Mouse (Mus musculus) thymus, adult 2 months (tissue): ENCODE data around the gene March8. TPM values are rescaled to one million over a fixed set of nuclear protein-coding genes. Genes with fewer than 3 reads are reported as not detected.

ENCODE experiments used
- DNase-seq: peaks from one replicate; pipeline ENCODE4 v3.0.0; 2021
- H3K27ac ChIP-seq: fragments of 200-500 bp; 2 replicates; pipeline ENCODE4 v1.5.1; 2012; ENCODE audit warnings: low read length, control low read depth; ENCODE audit not compliant: control insufficient read depth, insufficient read depth
- H3K27me3 ChIP-seq: fragments of 200-500 bp; 2 replicates; pipeline ENCODE4 v1.6.1; 2012; ENCODE audit warnings: mild to moderate bottlenecking, low read length, moderate library complexity, mixed read lengths; ENCODE audit not compliant: control insufficient read depth, insufficient read depth
- H3K36me3 ChIP-seq: fragments of 200-500 bp; 2 replicates; pipeline ENCODE4 v1.6.1; 2012; ENCODE audit warnings: mild to moderate bottlenecking, low read length, moderate library complexity; ENCODE audit not compliant: control insufficient read depth, insufficient read depth
- H3K4me1 ChIP-seq: fragments of 200-500 bp; replicated peaks from 2 replicates; pipeline ENCODE4 v1.6.1; 2012; ENCODE audit warnings: low read length; ENCODE audit not compliant: control insufficient read depth, insufficient read depth
- H3K4me3 ChIP-seq: fragments of 200-500 bp; 2 replicates; pipeline ENCODE4 v1.5.1; 2012; ENCODE audit warnings: mild to moderate bottlenecking, low read length, control low read depth, moderate library complexity; ENCODE audit not compliant: control insufficient read depth, insufficient read depth
- CTCF ChIP-seq: fragments of 200-500 bp; IDR thresholded peaks from 2 replicates; pipeline ENCODE4 v1.5.1; 2012; ENCODE audit warnings: mild to moderate bottlenecking, control low read depth, low read length, moderate library complexity, borderline replicate concordance; ENCODE audit not compliant: control insufficient read depth, poor library complexity, insufficient read depth; ENCODE audit errors: extremely low read depth
- POLR2A ChIP-seq: fragments of 200-500 bp; IDR thresholded peaks from 2 replicates; pipeline ENCODE4 v1.6.1; 2012; ENCODE audit warnings: mild to moderate bottlenecking, low read length, control low read depth, moderate library complexity; ENCODE audit not compliant: control insufficient read depth, poor library complexity, insufficient read depth; ENCODE audit errors: extremely low read depth
- WGBS: fragments of 180-500 bp; shearing (Covaris S2); methylation state at CpG from one replicate; pipeline ENCODE4 v1.1.7; 2018; 5-methylcytosine and 5-hydroxymethylcytosine counted together
- polyA plus RNA-seq: library from polyadenylated mRNA; depleted of rRNA; stranded (reverse); fragments of >200 nt; gene quantifications from 2 replicates; pipeline ENCODE4 v1.2.3, GENCODE M21; 2012; rRNA removed

March8 gene
- polyA plus RNA-seq, result 14.8 and 18.2 TPM in 2 replicates

GRCm38 (mm10) chr6:116337835-116338501, at the start of gene March8:
Gene March8, plus strand, starts transcription at chr6:116338024.
- H3K36me3 ChIP-seq, result no peaks in the 10 kb centered on the region
- under 1% methylated on average over 75 of the region's 75 CpGs for WGBS

GRCm38 (mm10) chr6:116311411-116311810, 26.4 kb upstream of the March8 start:
- Histone ChIP-seq H3K4me1 (no peaks in the 10 kb centered on the region), H3K36me3 (no peaks in the 10 kb centered on the region), H3K27ac (no peak overlapping the region), H3K4me3 (no peak overlapping the region), H3K27me3 (no peaks in the 10 kb centered on the region)
- TF ChIP-seq CTCF (no peak), POLR2A (no peak)
- DNase-seq, result no peak
- 95% methylated on average over 2 of the region's 2 CpGs for WGBS

More at GRCm38 (mm10) chr6:116337835-116338501, at the start of gene March8:
- peak; percentile 49 for DNase-seq
- Histone ChIP-seq H3K27ac (no peak within 1 kb of the TSS), H3K4me1 (peaks cover 8% of the 10 kb centered on the region), H3K27me3 (peaks cover 6% of the 10 kb centered on the region; the same call in 1 of the 2 replicates), H3K4me3 (peak within 1 kb of the TSS; percentile 85)
- no peak for TF ChIP-seq POLR2A
- peak; percentile 24; the same call in 1 of the 2 replicates for TF ChIP-seq CTCF

- H3K27me3 ChIP-seq, result no peaks in the 10 kb centered on the region
- WGBS, result 95% methylated on average over 3 of the region's 3 CpGs
- no peak overlapping the region for H3K27ac ChIP-seq
- DNase-seq, result no peak
- H3K36me3 ChIP-seq, result no peaks in the 10 kb centered on the region
- no peak overlapping the region for H3K4me3 ChIP-seq
- H3K4me1 ChIP-seq, result no peaks in the 10 kb centered on the region
- TF ChIP-seq CTCF, result no peak
- TF ChIP-seq POLR2A, result no peak
Measured at GRCm38 (mm10) chr6:116319259-116319658, 18.6 kb upstream of the March8 start.

- H3K36me3 ChIP-seq, result no peaks in the 10 kb centered on the region
- H3K4me3 ChIP-seq, result no peak overlapping the region
- no peaks in the 10 kb centered on the region for H3K27me3 ChIP-seq
- 95% methylated on average over 3 of the region's 3 CpGs for WGBS
- DNase-seq, result no peak
- no peak overlapping the region for H3K27ac ChIP-seq
- H3K4me1 ChIP-seq, result no peaks in the 10 kb centered on the region
- no peak for TF ChIP-seq CTCF
- TF ChIP-seq POLR2A, result no peak
Measured at GRCm38 (mm10) chr6:116326641-116327040, 11.2 kb upstream of the March8 start.

GRCm38 (mm10) chr6:116331396-116331795, 6.4 kb upstream of the March8 start:
- TF ChIP-seq POLR2A, result no peak
- TF ChIP-seq CTCF, result no peak
- WGBS, result 93% methylated on average over 2 of the region's 2 CpGs
- Histone ChIP-seq H3K4me1 (no peaks in the 10 kb centered on the region), H3K36me3 (no peaks in the 10 kb centered on the region), H3K4me3 (no peak overlapping the region), H3K27ac (no peak overlapping the region), H3K27me3 (no peaks in the 10 kb centered on the region)
- DNase-seq, result no peak

- 2% methylated on average over 7 of the region's 7 CpGs for WGBS
- no peaks in the 10 kb centered on the region for H3K36me3 ChIP-seq
- peaks cover 8% of the 10 kb centered on the region for H3K4me1 ChIP-seq
- peak overlapping the region; percentile 85 for H3K4me3 ChIP-seq
- H3K27ac ChIP-seq, result no peak overlapping the region
- no peak for DNase-seq
- H3K27me3 ChIP-seq, result peaks cover 6% of the 10 kb centered on the region; the same call in 1 of the 2 replicates
- TF ChIP-seq POLR2A (no peak), CTCF (no peak)
Measured at GRCm38 (mm10) chr6:116337466-116337834, 374 bp upstream of the March8 start.
